Mouse (Mus musculus): Measurements from ENCODE around the gene Ros1. TPM values are rescaled to one million over a fixed set of nuclear protein-coding genes. Genes with fewer than 3 reads are reported as not detected.

The Ros1 gene
- total and polyA plus RNA-seq, 3 experiments: under 0.01 TPM; not detected in 2

- H3K4me1 ChIP-seq (ENCODE audit: insufficient read depth, low read depth, low read length): no peaks in the 10 kb centered on the region
- TF ChIP-seq GATA2 (IDR thresholded peaks at IDR 0.05; ENCODE audit: borderline replicate concordance, low read depth, low read length) (no peak), TAL1 (conservative IDR thresholded peaks at IDR 0.05; ENCODE audit: low read depth, low read length) (no peak), POLR2AphosphoS5 (IDR thresholded peaks at IDR 0.05; ENCODE audit: insufficient replicate concordance, low read depth, low read length) (no peak), CTCF (IDR thresholded peaks at IDR 0.05; ENCODE audit: low read depth, low read length) (no peak), GATA1 (IDR thresholded peaks at IDR 0.05; ENCODE audit: borderline replicate concordance, low read length) (no peak)
- H3K27me3 ChIP-seq (ENCODE audit: insufficient read depth, low read length): no peaks in the 10 kb centered on the region
- no peak for ATAC-seq (ENCODE audit: extremely low read depth, insufficient number of reproducible peaks, low FRiP score, poor library complexity, severe bottlenecking)
- H3K9me3 ChIP-seq (replicated peaks): no peaks in the 10 kb centered on the region
- DNase-seq (ENCODE audit: low spot score): peak; percentile 0
- no peaks in the 10 kb centered on the region for H3K36me3 ChIP-seq (replicated peaks)
- no peak overlapping the region for H3K4me3 ChIP-seq (ENCODE audit: low read depth, low read length)
Observed at GRCm38 (mm10) chr10:52106164-52106757, 88.8 kb downstream of the Ros1 start.

GRCm38 (mm10) chr10:52101273-52101672, 93.8 kb downstream of the Ros1 start:
- no peaks in the 10 kb centered on the region for H3K36me3 ChIP-seq (replicated peaks)
- H3K4me1 ChIP-seq (ENCODE audit: insufficient read depth, low read depth, low read length): no peaks in the 10 kb centered on the region
- H3K9me3 ChIP-seq (replicated peaks): no peaks in the 10 kb centered on the region
- no peaks in the 10 kb centered on the region for H3K27me3 ChIP-seq (ENCODE audit: insufficient read depth, low read length)
- TF ChIP-seq GATA1 (IDR thresholded peaks at IDR 0.05; ENCODE audit: borderline replicate concordance, low read length): no peak
- TF ChIP-seq CTCF (IDR thresholded peaks at IDR 0.05; ENCODE audit: low read depth, low read length): no peak
- no peak for TF ChIP-seq GATA2 (IDR thresholded peaks at IDR 0.05; ENCODE audit: borderline replicate concordance, low read depth, low read length)
- TF ChIP-seq POLR2AphosphoS5 (IDR thresholded peaks at IDR 0.05; ENCODE audit: insufficient replicate concordance, low read depth, low read length): no peak
- TF ChIP-seq TAL1 (conservative IDR thresholded peaks at IDR 0.05; ENCODE audit: low read depth, low read length): no peak
- no peak for ATAC-seq (ENCODE audit: extremely low read depth, insufficient number of reproducible peaks, low FRiP score, poor library complexity, severe bottlenecking)
- no peak for DNase-seq (ENCODE audit: low spot score)
- H3K4me3 ChIP-seq (ENCODE audit: low read depth, low read length): no peak overlapping the region

GRCm38 (mm10) chr10:52092181-52092580, 102.9 kb downstream of the Ros1 start:
- no peaks in the 10 kb centered on the region for H3K9me3 ChIP-seq (replicated peaks)
- DNase-seq (ENCODE audit: low spot score): no peak
- H3K27me3 ChIP-seq (ENCODE audit: insufficient read depth, low read length): no peaks in the 10 kb centered on the region
- no peaks in the 10 kb centered on the region for H3K36me3 ChIP-seq (replicated peaks)
- TF ChIP-seq GATA1 (IDR thresholded peaks at IDR 0.05; ENCODE audit: borderline replicate concordance, low read length) (no peak), POLR2AphosphoS5 (IDR thresholded peaks at IDR 0.05; ENCODE audit: insufficient replicate concordance, low read depth, low read length) (no peak), TAL1 (conservative IDR thresholded peaks at IDR 0.05; ENCODE audit: low read depth, low read length) (no peak), CTCF (IDR thresholded peaks at IDR 0.05; ENCODE audit: low read depth, low read length) (no peak), GATA2 (IDR thresholded peaks at IDR 0.05; ENCODE audit: borderline replicate concordance, low read depth, low read length) (no peak)
- no peaks in the 10 kb centered on the region for H3K4me1 ChIP-seq (ENCODE audit: insufficient read depth, low read depth, low read length)
- no peak for ATAC-seq (ENCODE audit: extremely low read depth, insufficient number of reproducible peaks, low FRiP score, poor library complexity, severe bottlenecking)
- H3K4me3 ChIP-seq (ENCODE audit: low read depth, low read length): no peak overlapping the region

GRCm38 (mm10) chr10:52086681-52087080, 108.4 kb downstream of the Ros1 start:
- Histone ChIP-seq H3K27me3 (ENCODE audit: insufficient read depth, low read length) (no peaks in the 10 kb centered on the region), H3K4me3 (ENCODE audit: low read depth, low read length) (no peak overlapping the region), H3K36me3 (replicated peaks) (no peaks in the 10 kb centered on the region), H3K9me3 (replicated peaks) (no peaks in the 10 kb centered on the region), H3K4me1 (ENCODE audit: insufficient read depth, low read depth, low read length) (no peaks in the 10 kb centered on the region)
- DNase-seq (ENCODE audit: low spot score) (no peak), ATAC-seq (ENCODE audit: extremely low read depth, insufficient number of reproducible peaks, low FRiP score, poor library complexity, severe bottlenecking) (no peak)
- TF ChIP-seq GATA1 (IDR thresholded peaks at IDR 0.05; ENCODE audit: borderline replicate concordance, low read length) (no peak), POLR2AphosphoS5 (IDR thresholded peaks at IDR 0.05; ENCODE audit: insufficient replicate concordance, low read depth, low read length) (no peak), TAL1 (conservative IDR thresholded peaks at IDR 0.05; ENCODE audit: low read depth, low read length) (no peak), CTCF (IDR thresholded peaks at IDR 0.05; ENCODE audit: low read depth, low read length) (no peak), GATA2 (IDR thresholded peaks at IDR 0.05; ENCODE audit: borderline replicate concordance, low read depth, low read length) (no peak)

- DNase-seq (ENCODE audit: low spot score) (no peak), ATAC-seq (ENCODE audit: extremely low read depth, insufficient number of reproducible peaks, low FRiP score, poor library complexity, severe bottlenecking) (no peak)
- Histone ChIP-seq H3K4me1 (ENCODE audit: insufficient read depth, low read depth, low read length) (no peaks in the 10 kb centered on the region), H3K4me3 (ENCODE audit: low read depth, low read length) (no peak overlapping the region), H3K9me3 (replicated peaks) (no peaks in the 10 kb centered on the region), H3K27me3 (ENCODE audit: insufficient read depth, low read length) (no peaks in the 10 kb centered on the region), H3K36me3 (replicated peaks) (no peaks in the 10 kb centered on the region)
- no peak for TF ChIP-seq POLR2AphosphoS5 (IDR thresholded peaks at IDR 0.05; ENCODE audit: insufficient replicate concordance, low read depth, low read length)
- TF ChIP-seq CTCF (IDR thresholded peaks at IDR 0.05; ENCODE audit: low read depth, low read length): no peak
- TF ChIP-seq TAL1 (conservative IDR thresholded peaks at IDR 0.05; ENCODE audit: low read depth, low read length): no peak
- no peak for TF ChIP-seq GATA2 (IDR thresholded peaks at IDR 0.05; ENCODE audit: borderline replicate concordance, low read depth, low read length)
Observed at GRCm38 (mm10) chr10:52072482-52072881, 122.6 kb downstream of the Ros1 start.

- Histone ChIP-seq H3K4me3 (ENCODE audit: low read depth, low read length) (no peak overlapping the region), H3K36me3 (replicated peaks) (no peaks in the 10 kb centered on the region), H3K27me3 (ENCODE audit: insufficient read depth, low read length) (no peaks in the 10 kb centered on the region), H3K4me1 (ENCODE audit: insufficient read depth, low read depth, low read length) (no peaks in the 10 kb centered on the region), H3K9me3 (replicated peaks) (no peaks in the 10 kb centered on the region)
- no peak for TF ChIP-seq GATA1 (IDR thresholded peaks at IDR 0.05; ENCODE audit: borderline replicate concordance, low read length)
- no peak for TF ChIP-seq POLR2AphosphoS5 (IDR thresholded peaks at IDR 0.05; ENCODE audit: insufficient replicate concordance, low read depth, low read length)
- TF ChIP-seq CTCF (IDR thresholded peaks at IDR 0.05; ENCODE audit: low read depth, low read length): no peak
- no peak for TF ChIP-seq GATA2 (IDR thresholded peaks at IDR 0.05; ENCODE audit: borderline replicate concordance, low read depth, low read length)
- TF ChIP-seq TAL1 (conservative IDR thresholded peaks at IDR 0.05; ENCODE audit: low read depth, low read length): no peak
- DNase-seq (ENCODE audit: low spot score) (no peak), ATAC-seq (ENCODE audit: extremely low read depth, insufficient number of reproducible peaks, low FRiP score, poor library complexity, severe bottlenecking) (no peak)
Observed at GRCm38 (mm10) chr10:52048287-52048686, 146.8 kb downstream of the Ros1 start.
